Mouse (Mus musculus): Measurements from ENCODE around the gene Ccdc58. TPM values are rescaled to one million over a fixed set of nuclear protein-coding genes. Genes with fewer than 3 reads are reported as not detected.

The Ccdc58 gene
- polyA plus RNA-seq (2017; shearing (Covaris generic)): 31.6 TPM

GRCm38 (mm10) chr16:36071450-36072379 is at the start of gene Ccdc58, which contains the start of gene Fam162a:
TSS of gene Ccdc58 (plus strand) at chr16:36071685.
TSS of gene Fam162a (minus strand) at chr16:36071594.

GRCm38 (mm10) chr16:36040640-36041624 is 30.6 kb upstream of the Ccdc58 start, which contains the start of gene Wdr5b:
TSS of gene Wdr5b (plus strand) at chr16:36041190.

GRCm38 (mm10) chr16:36131141-36131540 is 59.7 kb downstream of the Ccdc58 start, which contains the start of gene Csta1:
TSS of gene Csta1 (minus strand) at chr16:36131241.

Other genes with a start within 250 kb of the Ccdc58 start
- 36.8 TPM for gene Parp14, start 200.1 kb upstream of the Ccdc58 start, polyA plus RNA-seq (2017; shearing (Covaris generic))
- 40.9 TPM for gene Parp9, start 133.2 kb upstream of the Ccdc58 start, polyA plus RNA-seq (2017; shearing (Covaris generic))
- 30.4 TPM for gene Dtx3l, start 132.5 kb upstream of the Ccdc58 start, polyA plus RNA-seq (2017; shearing (Covaris generic))
- gene Kpna1, start 92.9 kb upstream of the Ccdc58 start, polyA plus RNA-seq (2017; shearing (Covaris generic)): 165 TPM
- gene Wdr5b, start 30.5 kb upstream of the Ccdc58 start, polyA plus RNA-seq (2017; shearing (Covaris generic)): 1.9 TPM
- gene Fam162a, start 91 bp upstream of the Ccdc58 start, polyA plus RNA-seq (2017; shearing (Covaris generic)): 42.0 TPM
- not detected for gene Csta1, start 59.6 kb downstream of the Ccdc58 start, polyA plus RNA-seq (2017; shearing (Covaris generic))
- gene Stfa2l1, start 85.1 kb downstream of the Ccdc58 start, polyA plus RNA-seq (2017; shearing (Covaris generic)): not detected
- not detected for gene Gm5483, start 112.5 kb downstream of the Ccdc58 start, polyA plus RNA-seq (2017; shearing (Covaris generic))
- gene Gm5416, start 138.7 kb downstream of the Ccdc58 start, polyA plus RNA-seq (2017; shearing (Covaris generic)): not detected
- gene 2010005H15Rik, start 149.8 kb downstream of the Ccdc58 start, polyA plus RNA-seq (2017; shearing (Covaris generic)): not detected
- not detected for gene Stfa1, start 205.3 kb downstream of the Ccdc58 start, polyA plus RNA-seq (2017; shearing (Covaris generic))

Data from naive thymus-derived CD4-positive, alpha-beta T cell, adult 5 months (primary cell).